Mouse (Mus musculus) midbrain, postnatal 0 days (tissue): ENCODE results near the gene Galnt3. TPM values are rescaled to one million over a fixed set of nuclear protein-coding genes. Genes with fewer than 3 reads are reported as not detected.

Experiments
- ATAC-seq: fragments of 200-750 bp; cut with Nextera tagmentation; 2 replicates; pipeline ENCODE4 v1.8.0; 2017; ENCODE audit warnings: moderate number of reproducible peaks, mild to moderate bottlenecking, moderate TSS enrichment, moderate library complexity; ENCODE audit not compliant: low FRiP score
- DNase-seq: peaks from one replicate; pipeline ENCODE4 v3.0.0-alpha.2; 2015; ENCODE audit warnings: low spot score
- H3K27ac ChIP-seq: fragments of 300-500 bp; sonication (generic); 2 replicates; pipeline ENCODE4 v1.5.1; 2014; ENCODE audit warnings: low read depth, mild to moderate bottlenecking, low read length, mixed read lengths
- H3K27me3 ChIP-seq: fragments of 300-500 bp; sonication (generic); 2 replicates; pipeline ENCODE4 v1.6.1; 2014; ENCODE audit warnings: low read length, control low read depth, mixed read lengths; ENCODE audit not compliant: insufficient read depth
- H3K36me3 ChIP-seq: fragments of 300-500 bp; sonication (generic); 2 replicates; pipeline ENCODE4 v1.6.1; 2014; ENCODE audit warnings: low read length, control low read depth, mixed read lengths; ENCODE audit not compliant: insufficient read depth
- H3K4me1 ChIP-seq: fragments of 300-500 bp; sonication (generic); 2 replicates; pipeline ENCODE4 v1.6.1; 2014; ENCODE audit warnings: mild to moderate bottlenecking, control low read depth, antibody characterized with exemption, low read length, mixed read lengths; ENCODE audit not compliant: insufficient read depth
- H3K4me2 ChIP-seq: fragments of 300-500 bp; sonication (generic); 2 replicates; pipeline ENCODE4 v1.6.1; 2014; ENCODE audit warnings: low read depth, mild to moderate bottlenecking, low read length, mixed read lengths; ENCODE audit not compliant: poor library complexity, severe bottlenecking
- H3K4me3 ChIP-seq: fragments of 300-500 bp; sonication (generic); 2 replicates; pipeline ENCODE4 v1.5.1; 2014; ENCODE audit warnings: low read depth, mild to moderate bottlenecking, low read length, moderate library complexity
- H3K9ac ChIP-seq: fragments of 300-500 bp; sonication (generic); replicated peaks from 2 replicates; pipeline ENCODE4 v1.6.1; 2014; ENCODE audit warnings: mild to moderate bottlenecking, low read length, moderate library complexity, mixed read lengths; ENCODE audit not compliant: poor library complexity, severe bottlenecking
- H3K9me3 ChIP-seq: fragments of 300-500 bp; sonication (generic); 2 replicates; pipeline ENCODE4 v1.6.1; 2016; ENCODE audit warnings: low read length, control low read depth
- CTCF ChIP-seq: IDR thresholded peaks from 2 replicates; pipeline ENCODE4 v1.5.1; 2016; ENCODE audit warnings: antibody characterized with exemption, mild to moderate bottlenecking
- WGBS: fragments of 180-500 bp; shearing (Covaris S2); extraction: QIAGEN DNeasy Blood & Tissue Kit; methylation state at CpG from one replicate; pipeline ENCODE4 v1.1.7; 2014; 5-methylcytosine and 5-hydroxymethylcytosine counted together
- polyA plus RNA-seq: library from polyadenylated mRNA; unstranded; fragments of >200 nt; fragmentation: Nextera tagmentation; extraction: Ambion mirVana; gene quantifications from 2 replicates; pipeline ENCODE4 v1.2.1, GENCODE M21; 2015
- total RNA-seq: library from RNA; depleted of rRNA; stranded (reverse); fragments of >200 nt; gene quantifications from 2 replicates; pipeline ENCODE4 v1.2.3, GENCODE M21; 2014

Galnt3 gene
- total and polyA plus RNA-seq, 2 experiments from 2014 or later: 1.5 to 3.5 TPM

DNA sequence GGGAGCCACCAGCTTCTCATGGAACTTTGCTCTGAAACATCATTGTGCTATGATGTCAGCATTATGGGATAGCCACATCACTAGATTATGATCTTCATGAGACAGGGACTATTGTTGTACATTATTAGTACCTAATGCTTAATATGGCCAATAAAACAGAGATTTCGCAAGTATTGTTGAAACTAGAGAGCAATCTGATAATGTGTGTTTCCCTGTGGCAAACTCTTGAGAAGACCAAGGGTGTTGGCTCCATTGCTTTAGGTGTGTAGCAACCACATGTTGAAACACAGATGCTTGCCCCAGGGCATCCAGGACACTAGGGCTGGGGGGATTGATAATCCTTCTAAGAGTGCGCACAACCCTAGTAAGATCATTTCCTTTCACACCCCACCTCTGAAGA lies 44.1 kb downstream of the Galnt3 start:
- H3K27ac ChIP-seq: no peak overlapping the region
- no peak for DNase-seq
- H3K36me3 ChIP-seq: no peaks in the 10 kb centered on the region
- ATAC-seq: no peak
- WGBS: 98% methylated on average over 2 of the region's 2 CpGs
- TF ChIP-seq CTCF: no peak
- no peaks in the 10 kb centered on the region for H3K27me3 ChIP-seq
- H3K9ac ChIP-seq: no peak overlapping the region
- no peaks in the 10 kb centered on the region for H3K4me1 ChIP-seq
- no peak overlapping the region for H3K4me3 ChIP-seq
- no peaks in the 10 kb centered on the region for H3K9me3 ChIP-seq
- no peak overlapping the region for H3K4me2 ChIP-seq

DNA sequence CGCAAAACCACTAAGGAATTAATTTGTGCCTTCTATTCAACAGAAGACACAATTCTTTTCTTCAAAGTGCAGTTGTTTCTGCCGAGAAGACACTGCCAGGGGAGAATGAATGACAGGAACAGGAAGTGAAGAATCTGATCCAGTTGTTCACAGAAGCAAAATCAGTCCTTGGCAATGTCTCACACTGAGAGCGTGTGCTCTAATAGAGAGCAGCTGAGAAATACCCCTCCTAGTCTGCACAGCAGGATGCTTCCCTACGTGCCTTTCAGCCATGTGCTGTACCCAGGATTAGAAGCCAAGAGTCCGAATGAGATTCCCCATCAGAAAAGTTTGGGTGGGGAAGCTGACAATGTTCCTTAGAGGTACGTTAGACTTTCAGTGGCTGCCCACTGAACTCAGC lies 55.3 kb downstream of the Galnt3 start:
- H3K4me1 ChIP-seq: no peaks in the 10 kb centered on the region
- no peak overlapping the region for H3K27ac ChIP-seq
- H3K27me3 ChIP-seq: no peaks in the 10 kb centered on the region
- H3K9ac ChIP-seq: no peak overlapping the region
- TF ChIP-seq CTCF: no peak
- H3K36me3 ChIP-seq: no peaks in the 10 kb centered on the region
- ATAC-seq: no peak
- no peak overlapping the region for H3K4me2 ChIP-seq
- no peak overlapping the region for H3K4me3 ChIP-seq
- no peak for DNase-seq
- WGBS: 16% methylated on average over 6 of the region's 6 CpGs
- H3K9me3 ChIP-seq: no peaks in the 10 kb centered on the region

DNA sequence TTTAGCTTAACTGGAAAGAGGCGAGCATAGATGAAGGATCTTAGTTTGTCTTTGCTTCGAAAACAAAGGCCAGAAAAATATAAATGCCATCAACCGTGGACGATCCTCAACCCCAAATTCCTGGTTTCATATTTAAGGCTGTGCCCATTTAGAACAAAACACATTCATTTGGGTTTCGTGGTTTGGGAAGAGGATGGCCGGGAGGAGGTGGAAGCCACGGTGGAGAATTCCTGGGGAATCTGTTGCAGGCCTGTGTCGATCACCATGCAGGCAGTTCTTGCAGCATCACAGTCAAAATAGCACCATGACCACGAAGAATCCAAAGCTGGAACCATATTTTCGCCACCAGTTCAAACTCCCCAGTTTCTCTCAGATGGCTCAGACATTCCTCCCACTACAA lies 61.5 kb downstream of the Galnt3 start:
- Histone ChIP-seq H3K27me3 (no peaks in the 10 kb centered on the region), H3K27ac (no peak overlapping the region), H3K9me3 (no peaks in the 10 kb centered on the region), H3K4me1 (no peaks in the 10 kb centered on the region), H3K4me2 (no peak overlapping the region), H3K4me3 (no peak overlapping the region), H3K36me3 (no peaks in the 10 kb centered on the region), H3K9ac (no peak overlapping the region)
- 85% methylated on average over 10 of the region's 10 CpGs for WGBS
- no peak for TF ChIP-seq CTCF
- ATAC-seq (no peak), DNase-seq (no peak)

DNA sequence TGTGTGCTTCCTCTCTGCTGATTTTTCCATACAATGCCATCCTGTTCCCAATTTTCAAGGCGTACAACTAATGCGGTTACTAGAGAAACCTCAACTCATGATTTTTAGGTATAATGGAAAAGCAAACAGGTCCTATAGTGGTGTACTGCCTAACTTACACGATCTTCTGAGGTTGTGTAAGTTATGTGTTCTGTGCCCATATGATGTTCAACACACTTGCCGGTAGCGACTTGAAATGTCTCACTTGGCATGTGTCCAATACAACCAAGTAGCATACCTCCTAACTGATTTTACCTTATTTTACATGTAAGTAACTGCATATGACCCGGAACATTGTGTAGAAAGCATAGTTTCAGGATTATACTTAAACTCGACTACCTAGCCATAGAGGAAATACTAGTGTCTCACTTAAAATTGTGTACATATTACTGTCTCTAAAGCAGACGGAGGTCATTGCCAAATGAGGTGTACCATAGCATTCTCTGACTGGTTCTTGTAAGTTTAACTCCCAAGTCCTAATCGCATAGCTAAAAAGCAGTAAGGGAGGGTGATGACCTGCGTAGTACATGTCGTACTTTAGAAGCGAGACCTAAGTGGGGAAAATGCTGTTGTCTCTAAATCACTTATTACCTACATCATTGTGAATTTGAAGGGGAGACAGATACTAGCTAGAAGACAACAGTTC lies 80.2 kb downstream of the Galnt3 start:
- ATAC-seq: no peak
- Histone ChIP-seq H3K9ac (no peak overlapping the region), H3K9me3 (no peaks in the 10 kb centered on the region), H3K4me3 (no peak overlapping the region), H3K36me3 (no peaks in the 10 kb centered on the region), H3K27me3 (no peaks in the 10 kb centered on the region), H3K27ac (0 out of 2 replicates have a peak overlapping the region, but pooled peaks have one; percentile 0), H3K4me2 (no peak overlapping the region; the same call in 1 of the 2 replicates), H3K4me1 (peaks cover 4% of the 10 kb centered on the region; the same call in 1 of the 2 replicates)
- 78% methylated on average over 12 of the region's 12 CpGs for WGBS
- DNase-seq: no peak
- TF ChIP-seq CTCF: no peak

DNA sequence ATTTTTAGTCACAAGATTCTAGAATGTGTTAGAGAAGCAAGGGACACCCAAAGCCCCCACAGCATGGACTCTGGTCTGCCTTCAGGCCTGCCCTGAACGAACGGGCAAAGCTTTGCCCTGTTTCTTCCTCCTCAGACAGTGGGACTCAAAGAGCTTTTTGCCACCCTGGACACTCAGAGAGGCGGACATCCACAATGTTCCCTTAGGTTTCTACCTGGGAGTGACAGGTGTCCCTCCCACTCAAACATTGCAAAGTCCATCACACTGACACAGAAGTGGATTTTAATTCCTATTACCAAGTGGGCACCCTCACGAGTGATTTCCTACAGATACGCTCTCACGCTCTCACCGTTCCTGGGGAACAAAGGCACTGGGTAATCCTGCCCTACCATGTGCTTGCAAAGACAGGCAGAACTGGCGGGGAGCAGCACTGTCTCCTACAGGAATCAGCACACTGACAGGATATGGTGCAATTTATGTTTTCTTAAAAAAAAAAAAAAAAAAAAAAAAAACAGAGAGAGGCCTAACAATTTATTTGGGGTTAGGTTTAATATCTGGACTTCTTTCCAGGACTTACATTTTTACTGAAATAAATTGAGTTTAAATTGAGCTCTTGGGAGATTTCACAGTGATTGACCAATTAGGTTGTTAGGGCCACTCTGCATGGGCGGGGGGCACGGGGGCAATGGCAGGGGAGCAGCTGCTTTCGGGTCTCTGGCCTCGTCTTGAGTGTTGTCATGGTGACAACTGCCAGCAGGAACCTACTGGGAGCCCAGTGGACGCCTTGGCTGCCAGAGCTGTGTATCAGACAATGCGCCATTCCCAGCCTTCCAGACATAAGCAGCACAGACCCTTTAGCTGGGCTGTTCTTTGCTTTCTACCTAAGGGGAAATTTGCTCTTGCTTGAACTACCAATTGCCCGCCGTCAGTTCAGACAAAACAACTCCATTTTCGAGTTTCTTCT lies 81.1 kb downstream of the Galnt3 start:
- no peak overlapping the region for H3K9ac ChIP-seq
- no peaks in the 10 kb centered on the region for H3K9me3 ChIP-seq
- peaks cover 4% of the 10 kb centered on the region; the same call in 1 of the 2 replicates for H3K4me1 ChIP-seq
- 18% methylated on average over 17 of the region's 17 CpGs for WGBS
- H3K27ac ChIP-seq: peak overlapping the region; percentile 34; the same call in 1 of the 2 replicates
- DNase-seq: peak; percentile 89
- H3K4me2 ChIP-seq: no peak overlapping the region; the same call in 1 of the 2 replicates
- H3K36me3 ChIP-seq: no peaks in the 10 kb centered on the region
- H3K4me3 ChIP-seq: no peak overlapping the region
- ATAC-seq: peak; percentile 83
- no peak for TF ChIP-seq CTCF
- H3K27me3 ChIP-seq: no peaks in the 10 kb centered on the region
